Mouse (Mus musculus) midbrain, embryonic 15.5 days (tissue): Measurements from ENCODE around the gene A730071L15Rik. TPM values are rescaled to one million over a fixed set of nuclear protein-coding genes. Genes with fewer than 3 reads are reported as not detected.
A peak's percentile ranks its signal among the peaks of the same experiment; 100 is the strongest.

Experiments
- ATAC-seq: fragments of 200-750 bp; cut with Nextera tagmentation; replicated peaks from 2 replicates; pipeline ENCODE4 v1.8.0; 2017; ENCODE audit warnings: moderate TSS enrichment
- H3K27ac ChIP-seq: fragments of 300-500 bp; sonication (generic); 2 replicates; pipeline ENCODE4 v1.5.1; 2015; ENCODE audit warnings: mild to moderate bottlenecking, inconsistent platforms
- H3K27me3 ChIP-seq: fragments of 300-500 bp; sonication (generic); replicated peaks from 2 replicates; pipeline ENCODE4 v1.6.1; 2015; ENCODE audit warnings: inconsistent platforms
- H3K36me3 ChIP-seq: fragments of 300-500 bp; sonication (generic); replicated peaks from 2 replicates; pipeline ENCODE4 v1.6.1; 2015; ENCODE audit warnings: inconsistent platforms
- H3K4me1 ChIP-seq: fragments of 300-500 bp; sonication (generic); 2 replicates; pipeline ENCODE4 v1.6.1; 2015; ENCODE audit warnings: inconsistent platforms
- H3K4me2 ChIP-seq: fragments of 300-500 bp; sonication (generic); 2 replicates; pipeline ENCODE4 v1.6.1; 2015; ENCODE audit warnings: inconsistent platforms, mild to moderate bottlenecking, moderate library complexity
- H3K4me3 ChIP-seq: fragments of 300-500 bp; sonication (generic); 2 replicates; pipeline ENCODE4 v1.5.1; 2015; ENCODE audit warnings: mild to moderate bottlenecking, inconsistent platforms
- H3K9ac ChIP-seq: fragments of 300-500 bp; sonication (generic); 2 replicates; pipeline ENCODE4 v1.6.1; 2015; ENCODE audit warnings: mild to moderate bottlenecking, inconsistent platforms
- H3K9me3 ChIP-seq: fragments of 300-500 bp; sonication (generic); 2 replicates; pipeline ENCODE4 v1.6.1; 2016; ENCODE audit warnings: inconsistent platforms
- WGBS: fragments of 180-500 bp; shearing (Covaris S2); methylation state at CpG from one replicate; pipeline ENCODE4 v1.1.7; 2015; ENCODE audit warnings: mixed read lengths; 5-methylcytosine and 5-hydroxymethylcytosine counted together
- polyA plus RNA-seq: library from polyadenylated mRNA; unstranded; fragments of >200 nt; fragmentation: Nextera tagmentation; extraction: Ambion mirVana; gene quantifications from 2 replicates; pipeline ENCODE4 v1.2.1, GENCODE M21; 2015

The A730071L15Rik gene
- polyA plus RNA-seq, 1 experiment from 2014 or later = 0.48 TPM

DNA sequence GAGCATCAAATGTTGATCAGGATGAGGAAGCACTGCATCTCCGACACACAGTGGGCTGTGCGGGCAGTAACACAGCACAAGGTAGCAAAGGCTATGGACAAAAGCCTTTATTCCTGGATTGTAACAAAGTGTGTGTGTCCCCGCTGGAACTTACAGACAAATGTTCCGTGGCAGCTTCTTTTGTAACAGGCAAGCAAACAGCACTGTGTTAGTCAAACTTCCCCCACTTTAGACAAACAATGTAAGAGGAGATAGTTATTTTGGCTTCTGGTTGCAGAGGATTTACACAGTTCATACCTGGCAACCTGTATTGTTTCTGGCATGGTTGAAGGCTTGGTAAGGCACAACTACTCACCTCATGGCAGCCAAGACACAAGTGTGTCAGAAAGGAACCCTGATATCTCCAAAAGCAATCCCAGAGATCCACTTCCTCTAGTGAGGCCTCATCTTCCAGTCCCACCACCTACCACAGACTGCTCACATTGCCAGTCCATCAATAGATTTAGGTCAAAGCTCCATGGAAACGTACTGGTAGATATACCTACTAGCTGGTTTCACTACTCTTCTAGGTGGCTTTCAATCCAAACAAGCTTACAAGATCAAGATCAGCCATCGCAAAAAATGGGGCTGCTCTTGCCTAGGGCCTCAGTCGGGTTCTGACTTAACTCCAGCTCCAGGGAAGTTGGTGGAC lies 34.3 kb upstream of the A730071L15Rik start:
- Histone ChIP-seq H3K4me3 (no peak overlapping the region), H3K4me2 (no peak overlapping the region), H3K9me3 (no peaks in the 10 kb centered on the region), H3K27me3 (no peaks in the 10 kb centered on the region), H3K4me1 (peaks cover 2% of the 10 kb centered on the region; the same call in 1 of the 2 replicates), H3K36me3 (no peaks in the 10 kb centered on the region), H3K27ac (no peak overlapping the region), H3K9ac (no peak overlapping the region)
- ATAC-seq = no peak
- 94% methylated on average over 7 of the region's 7 CpGs for WGBS

DNA sequence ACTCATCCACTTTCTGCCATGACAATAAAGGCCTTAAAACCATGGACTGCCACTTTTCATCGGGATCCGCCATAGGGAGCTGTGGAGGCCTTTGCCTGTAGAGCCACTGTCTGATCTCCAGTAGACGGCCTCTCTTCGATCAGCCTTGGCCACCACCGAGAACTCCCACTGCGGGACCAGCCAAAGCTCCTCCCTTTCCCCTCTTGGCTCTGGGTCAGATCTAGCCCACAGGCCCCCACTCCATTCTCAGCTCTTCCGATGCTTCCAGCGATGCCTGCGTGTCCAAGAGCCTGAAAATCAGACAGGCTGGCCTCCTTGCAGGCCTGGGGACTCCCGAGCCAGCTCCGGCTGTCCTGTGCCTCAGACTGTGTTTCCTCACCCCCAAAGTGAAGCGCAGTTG lies 33.5 kb upstream of the A730071L15Rik start:
- Histone ChIP-seq H3K27me3 (no peaks in the 10 kb centered on the region), H3K27ac (no peak overlapping the region), H3K9me3 (no peaks in the 10 kb centered on the region), H3K9ac (no peak overlapping the region), H3K4me3 (no peak overlapping the region), H3K36me3 (no peaks in the 10 kb centered on the region), H3K4me2 (no peak overlapping the region), H3K4me1 (no peaks in the 10 kb centered on the region)
- WGBS = 88% methylated on average over 12 of the region's 12 CpGs
- no peak for ATAC-seq

- ATAC-seq = no peak
Observed at GRCm38 (mm10) chr11:6169041-6169663, 30.7 kb upstream of the A730071L15Rik start.

DNA sequence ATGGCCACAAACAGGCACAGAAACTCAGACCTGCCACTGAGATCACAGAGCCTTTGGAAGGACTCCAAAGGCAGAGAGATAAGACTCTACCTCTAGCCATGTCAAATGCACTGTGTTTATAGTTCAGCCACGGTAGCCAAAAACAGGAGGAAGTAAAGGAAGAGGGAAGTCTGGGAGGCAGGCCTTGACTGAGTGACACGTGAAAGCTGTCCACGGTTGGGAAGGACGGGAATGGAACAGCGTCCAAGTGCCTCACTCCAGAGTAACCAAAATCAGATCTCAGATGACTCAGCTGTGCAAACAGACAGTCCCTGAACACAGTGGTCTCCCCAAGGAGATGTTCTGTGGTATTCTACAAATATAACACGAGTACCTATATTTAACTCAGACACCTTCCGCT lies 25.1 kb upstream of the A730071L15Rik start:
- H3K4me2 ChIP-seq = no peak overlapping the region
- no peak overlapping the region for H3K4me3 ChIP-seq
- no peak overlapping the region for H3K27ac ChIP-seq
- no peaks in the 10 kb centered on the region for H3K27me3 ChIP-seq
- H3K9me3 ChIP-seq = no peaks in the 10 kb centered on the region
- no peaks in the 10 kb centered on the region for H3K36me3 ChIP-seq
- no peak overlapping the region for H3K9ac ChIP-seq
- WGBS = 79% methylated on average over 7 of the region's 7 CpGs
- no peak for ATAC-seq
- H3K4me1 ChIP-seq = peaks cover 9% of the 10 kb centered on the region

More at GRCm38 (mm10) chr11:6169041-6169663, 30.7 kb upstream of the A730071L15Rik start:
- Histone ChIP-seq H3K27ac (no peak overlapping the region), H3K4me3 (no peak overlapping the region), H3K36me3 (no peaks in the 10 kb centered on the region), H3K4me2 (no peak overlapping the region), H3K4me1 (no peaks in the 10 kb centered on the region), H3K27me3 (no peaks in the 10 kb centered on the region), H3K9me3 (no peaks in the 10 kb centered on the region), H3K9ac (no peak overlapping the region)
- 82% methylated on average over 2 of the region's 2 CpGs for WGBS

- no peak overlapping the region for H3K4me3 ChIP-seq
- no peaks in the 10 kb centered on the region for H3K36me3 ChIP-seq
- no peaks in the 10 kb centered on the region for H3K27me3 ChIP-seq
- no peaks in the 10 kb centered on the region for H3K9me3 ChIP-seq
- peaks cover 9% of the 10 kb centered on the region for H3K4me1 ChIP-seq
- H3K27ac ChIP-seq = no peak overlapping the region
- H3K4me2 ChIP-seq = no peak overlapping the region
- no peak overlapping the region for H3K9ac ChIP-seq
- ATAC-seq = no peak
- WGBS = 84% methylated on average over 1 of the region's 1 CpGs
Observed at GRCm38 (mm10) chr11:6175506-6175905, 24.3 kb upstream of the A730071L15Rik start.

DNA sequence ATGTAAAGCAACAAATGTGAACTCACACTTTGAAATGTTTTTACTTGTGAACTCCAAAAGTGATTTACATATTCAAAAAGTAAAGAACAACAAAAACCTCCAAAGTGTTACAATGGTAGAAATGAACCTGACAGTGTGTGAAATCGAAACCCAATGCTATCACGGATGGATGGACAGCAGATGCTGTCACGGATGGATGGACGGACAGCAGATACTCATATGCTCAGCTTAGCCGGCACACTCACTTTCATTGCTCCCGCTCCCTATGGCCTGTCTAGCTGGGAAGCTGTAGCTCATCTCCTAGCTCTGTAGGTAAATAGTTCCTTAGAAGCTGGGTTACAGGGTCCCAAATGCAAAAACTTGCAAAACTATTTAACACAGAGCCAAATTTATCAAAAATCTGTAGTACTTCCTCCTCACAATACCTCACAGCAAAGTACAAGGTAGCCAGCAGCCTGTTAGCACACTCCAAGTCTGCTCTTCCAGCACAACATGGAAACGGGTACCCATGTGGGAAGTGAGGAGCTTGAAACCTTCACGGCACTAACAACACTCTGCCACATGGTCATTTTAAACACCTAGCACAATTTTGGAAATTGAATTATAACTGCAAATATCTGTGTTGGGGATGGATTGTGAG lies 21.9 kb upstream of the A730071L15Rik start:
- no peaks in the 10 kb centered on the region for H3K27me3 ChIP-seq
- no peak overlapping the region for H3K27ac ChIP-seq
- H3K36me3 ChIP-seq = no peaks in the 10 kb centered on the region
- H3K4me2 ChIP-seq = no peak overlapping the region
- no peak overlapping the region for H3K9ac ChIP-seq
- WGBS = 36% methylated on average over 8 of the region's 8 CpGs
- ATAC-seq = no peak
- H3K4me1 ChIP-seq = peaks cover 12% of the 10 kb centered on the region
- no peak overlapping the region for H3K4me3 ChIP-seq
- H3K9me3 ChIP-seq = no peaks in the 10 kb centered on the region

GRCm38 (mm10) chr11:6178673-6179166 lies 21.1 kb upstream of the A730071L15Rik start:
- H3K27me3 ChIP-seq = no peaks in the 10 kb centered on the region
- ATAC-seq = no peak
- 11% methylated on average over 2 of the region's 2 CpGs for WGBS

DNA sequence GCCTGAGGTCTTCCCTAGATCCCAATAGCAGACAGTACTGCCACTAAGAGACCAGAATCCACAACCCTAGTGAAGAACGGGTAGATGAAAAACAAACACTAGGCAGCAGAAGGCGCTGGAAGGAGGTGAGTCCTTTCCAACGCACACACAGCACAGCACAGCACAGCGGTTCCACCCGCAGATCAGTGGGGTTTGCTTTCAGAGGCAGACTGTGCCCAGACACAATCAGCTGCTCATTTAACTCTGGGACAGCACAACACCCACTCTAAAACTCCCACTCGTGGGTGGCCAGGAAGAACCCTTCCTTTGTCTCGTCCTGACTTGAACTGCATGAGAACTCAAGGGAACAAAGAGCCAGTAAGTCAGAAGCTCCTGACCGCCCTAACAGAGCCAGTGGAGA lies 20.6 kb upstream of the A730071L15Rik start:
- H3K9ac ChIP-seq = no peak overlapping the region
- WGBS = 12% methylated on average over 8 of the region's 8 CpGs
- no peak overlapping the region for H3K4me3 ChIP-seq
- H3K36me3 ChIP-seq = no peaks in the 10 kb centered on the region
- no peak for ATAC-seq
- no peaks in the 10 kb centered on the region for H3K9me3 ChIP-seq
- no peak overlapping the region for H3K4me2 ChIP-seq
- H3K27ac ChIP-seq = 0 out of 2 replicates have a peak overlapping the region, but pooled peaks have one; percentile 6
- no peaks in the 10 kb centered on the region for H3K27me3 ChIP-seq
- peaks cover 20% of the 10 kb centered on the region for H3K4me1 ChIP-seq

More at GRCm38 (mm10) chr11:6178673-6179166, 21.1 kb upstream of the A730071L15Rik start:
- Histone ChIP-seq H3K4me1 (peaks cover 16% of the 10 kb centered on the region), H3K4me3 (no peak overlapping the region), H3K36me3 (no peaks in the 10 kb centered on the region), H3K27ac (0 out of 2 replicates have a peak overlapping the region, but pooled peaks have one; percentile 6), H3K4me2 (no peak overlapping the region), H3K9me3 (no peaks in the 10 kb centered on the region), H3K9ac (no peak overlapping the region)

GRCm38 (mm10) chr11:6180811-6181399 lies 18.9 kb upstream of the A730071L15Rik start:
- Histone ChIP-seq H3K4me3 (no peak overlapping the region), H3K9ac (no peak overlapping the region), H3K27me3 (no peaks in the 10 kb centered on the region), H3K4me2 (no peak overlapping the region), H3K27ac (no peak overlapping the region), H3K36me3 (no peaks in the 10 kb centered on the region), H3K4me1 (peaks cover 25% of the 10 kb centered on the region), H3K9me3 (no peaks in the 10 kb centered on the region)
- no peak for ATAC-seq
- WGBS = 58% methylated on average over 6 of the region's 6 CpGs

GRCm38 (mm10) chr11:6183246-6183645 lies 16.6 kb upstream of the A730071L15Rik start:
- no peak overlapping the region for H3K9ac ChIP-seq
- H3K9me3 ChIP-seq = no peaks in the 10 kb centered on the region
- H3K36me3 ChIP-seq = no peaks in the 10 kb centered on the region
- WGBS = 43% methylated on average over 2 of the region's 2 CpGs
- H3K27me3 ChIP-seq = no peaks in the 10 kb centered on the region
- ATAC-seq = no peak
- H3K4me2 ChIP-seq = no peak overlapping the region
- 0 out of 2 replicates have a peak overlapping the region, but pooled peaks have one; percentile 9 for H3K27ac ChIP-seq
- H3K4me1 ChIP-seq = peaks cover 35% of the 10 kb centered on the region
- H3K4me3 ChIP-seq = no peak overlapping the region

DNA sequence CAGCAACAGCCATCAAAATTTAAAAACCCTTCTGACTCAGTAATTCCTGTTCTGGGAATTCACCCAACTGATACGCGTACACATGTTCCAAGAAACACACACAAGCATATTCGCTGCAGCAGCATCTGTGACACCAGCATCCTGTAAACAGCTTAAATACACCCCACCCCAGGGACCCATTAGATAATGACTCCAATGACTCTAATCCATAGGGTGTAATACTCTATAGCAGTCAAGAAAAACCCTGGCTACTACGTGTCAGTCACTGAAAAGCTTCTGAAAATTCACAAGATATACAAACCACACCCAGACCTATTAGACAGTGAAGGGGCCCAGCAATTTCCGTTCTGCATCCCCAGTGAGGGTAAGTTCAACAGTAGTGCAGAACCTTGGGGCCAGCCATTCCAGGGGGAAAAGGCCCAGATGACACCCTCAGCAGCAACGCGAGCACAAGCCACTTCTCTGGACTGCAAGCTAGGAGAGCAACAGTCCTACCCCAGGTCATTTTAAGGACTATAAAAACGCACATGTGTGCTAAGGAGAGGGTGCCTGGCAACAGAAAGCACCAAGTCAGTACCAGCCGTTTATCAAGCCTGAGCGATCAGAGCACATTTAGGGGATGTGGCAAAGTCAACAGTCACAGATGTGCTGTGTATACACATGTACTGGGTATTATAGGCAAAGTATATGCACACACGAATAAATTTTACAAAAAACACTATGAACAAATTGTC lies 15.5 kb upstream of the A730071L15Rik start:
- 63% methylated on average over 11 of the region's 11 CpGs for WGBS
- Histone ChIP-seq H3K27me3 (no peaks in the 10 kb centered on the region), H3K36me3 (no peaks in the 10 kb centered on the region), H3K9ac (no peak overlapping the region), H3K4me1 (peaks cover 28% of the 10 kb centered on the region), H3K27ac (no peak overlapping the region), H3K4me3 (no peak overlapping the region), H3K4me2 (no peak overlapping the region), H3K9me3 (no peaks in the 10 kb centered on the region)
- no peak for ATAC-seq
